Mouse (Mus musculus) brain, embryonic 14.5 days (tissue): Measurements from ENCODE around the gene Yipf3. TPM values are rescaled to one million over a fixed set of nuclear protein-coding genes. Genes with fewer than 3 reads are reported as not detected.

Experiments
- DNase-seq: peaks from one replicate; pipeline ENCODE4 v3.0.0-alpha.2; 2011; ENCODE audit warnings: low read depth
- CTCF ChIP-seq: fragments of 200-500 bp; IDR thresholded peaks from 2 replicates; pipeline ENCODE4 v1.5.1; 2012; ENCODE audit warnings: inconsistent platforms, mild to moderate bottlenecking, moderate library complexity, borderline replicate concordance; ENCODE audit not compliant: insufficient read depth, insufficient read length; ENCODE audit errors: extremely low read depth
- POLR2A ChIP-seq: fragments of 200-500 bp; IDR thresholded peaks from 2 replicates; pipeline ENCODE4 v1.6.1; 2012; ENCODE audit warnings: mild to moderate bottlenecking, inconsistent platforms, borderline replicate concordance; ENCODE audit not compliant: poor library complexity, insufficient read depth, insufficient read length, severe bottlenecking; ENCODE audit errors: extremely low read depth
- polyA plus RNA-seq: library from polyadenylated mRNA; depleted of rRNA; stranded (reverse); fragments of >200 nt; gene quantifications from 2 replicates; pipeline ENCODE4 v1.2.3, GENCODE M21; 2012

The Yipf3 gene
- polyA plus RNA-seq, 1 experiment = 84.0 TPM

DNA sequence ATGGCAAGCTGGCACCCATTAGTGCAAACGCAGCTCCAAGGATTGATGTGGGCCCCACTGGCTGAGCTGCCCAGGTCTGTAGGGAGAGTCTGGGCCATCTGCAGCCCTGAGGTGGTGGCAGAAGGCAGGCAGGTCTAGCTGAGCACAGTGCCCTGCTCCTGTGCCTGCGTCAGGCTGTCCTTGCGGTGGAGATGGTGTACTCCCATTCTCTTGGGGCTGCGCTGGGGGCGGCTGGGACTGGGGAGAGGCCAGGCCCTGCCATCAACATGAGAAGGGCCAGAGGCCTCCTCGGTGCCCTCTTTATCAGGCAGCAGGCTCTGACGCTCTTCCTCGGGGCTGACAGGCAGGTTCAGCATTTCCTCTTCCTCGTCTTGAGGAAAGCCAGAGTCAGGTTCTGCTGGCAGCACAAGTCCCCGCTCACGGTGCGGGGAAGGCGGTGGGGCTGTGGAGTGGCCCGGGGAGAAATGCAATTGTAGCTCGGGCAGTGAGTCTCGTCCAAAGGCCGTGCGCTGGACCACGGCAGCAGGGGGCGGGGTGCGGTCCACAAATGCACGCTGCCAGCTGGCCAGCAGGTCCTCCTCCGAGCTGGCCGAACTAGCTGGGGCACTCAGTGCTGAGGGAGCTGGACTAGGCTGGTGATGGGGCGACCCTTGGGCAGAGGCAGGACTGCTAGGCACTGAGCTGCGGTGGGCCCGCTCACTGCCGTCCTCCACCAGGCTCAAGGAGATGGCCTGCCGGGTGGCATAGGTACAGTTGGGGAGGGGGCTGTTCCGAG is 10.6 kb downstream of the Yipf3 start:
- no peak for DNase-seq
- no peak for TF ChIP-seq POLR2A
- TF ChIP-seq CTCF = no peak

GRCm38 (mm10) chr17:46259675-46260074 is 11.8 kb downstream of the Yipf3 start:
- DNase-seq = no peak

GRCm38 (mm10) chr17:46262201-46262694 is 14.4 kb downstream of the Yipf3 start:
- DNase-seq = no peak
- TF ChIP-seq POLR2A = no peak
- no peak for TF ChIP-seq CTCF

More at GRCm38 (mm10) chr17:46259675-46260074, 11.8 kb downstream of the Yipf3 start:
- TF ChIP-seq POLR2A (no peak), CTCF (no peak)

GRCm38 (mm10) chr17:46265502-46265901 is 17.6 kb downstream of the Yipf3 start:
- DNase-seq = no peak
- TF ChIP-seq POLR2A (no peak), CTCF (no peak)

DNA sequence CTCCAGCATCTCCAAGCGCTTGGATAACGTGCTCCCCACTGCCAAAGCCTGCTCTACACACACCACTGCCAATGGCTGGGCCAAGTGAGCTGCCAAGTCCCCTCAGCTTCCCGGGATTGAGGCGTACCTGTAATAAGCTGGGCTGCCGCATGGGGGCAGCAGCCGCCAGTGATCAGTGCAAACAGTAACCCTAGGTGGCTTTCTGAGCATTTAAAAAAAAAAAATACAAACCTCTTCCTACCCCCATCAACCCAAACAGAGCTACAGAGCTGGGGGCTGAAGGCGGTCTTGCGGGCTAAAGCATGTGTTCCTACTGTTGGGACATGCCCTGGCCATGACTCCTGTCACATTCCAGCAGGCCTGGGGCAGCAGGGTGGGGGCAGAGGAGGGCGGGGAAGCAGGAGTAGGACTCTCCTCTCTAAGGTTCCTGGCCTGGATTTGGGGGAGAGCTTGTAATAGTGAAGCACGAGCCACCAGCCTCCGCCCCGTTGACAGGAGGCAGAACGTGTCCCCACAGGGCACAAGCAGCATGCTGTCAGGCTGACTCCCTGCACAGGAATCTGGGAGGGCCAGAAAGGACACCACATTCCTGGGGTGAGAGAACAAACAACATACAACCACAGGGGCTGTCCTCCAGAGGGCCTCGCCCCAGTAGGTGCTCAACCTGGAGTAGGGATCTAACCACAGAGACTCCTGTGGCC is 18.2 kb downstream of the Yipf3 start:
- peak; percentile 90 for DNase-seq
- peak; percentile 94 for TF ChIP-seq CTCF
- TF ChIP-seq POLR2A = no peak

- TF ChIP-seq POLR2A (no peak), CTCF (no peak)
- no peak for DNase-seq
Measured at GRCm38 (mm10) chr17:46266986-46267385, 19.1 kb downstream of the Yipf3 start.

GRCm38 (mm10) chr17:46267511-46267910 is 19.6 kb downstream of the Yipf3 start:
- DNase-seq = no peak
- TF ChIP-seq POLR2A = no peak
- no peak for TF ChIP-seq CTCF

GRCm38 (mm10) chr17:46268026-46268720 is 20.3 kb downstream of the Yipf3 start:
- TF ChIP-seq POLR2A (no peak), CTCF (no peak)
- DNase-seq = no peak

DNA sequence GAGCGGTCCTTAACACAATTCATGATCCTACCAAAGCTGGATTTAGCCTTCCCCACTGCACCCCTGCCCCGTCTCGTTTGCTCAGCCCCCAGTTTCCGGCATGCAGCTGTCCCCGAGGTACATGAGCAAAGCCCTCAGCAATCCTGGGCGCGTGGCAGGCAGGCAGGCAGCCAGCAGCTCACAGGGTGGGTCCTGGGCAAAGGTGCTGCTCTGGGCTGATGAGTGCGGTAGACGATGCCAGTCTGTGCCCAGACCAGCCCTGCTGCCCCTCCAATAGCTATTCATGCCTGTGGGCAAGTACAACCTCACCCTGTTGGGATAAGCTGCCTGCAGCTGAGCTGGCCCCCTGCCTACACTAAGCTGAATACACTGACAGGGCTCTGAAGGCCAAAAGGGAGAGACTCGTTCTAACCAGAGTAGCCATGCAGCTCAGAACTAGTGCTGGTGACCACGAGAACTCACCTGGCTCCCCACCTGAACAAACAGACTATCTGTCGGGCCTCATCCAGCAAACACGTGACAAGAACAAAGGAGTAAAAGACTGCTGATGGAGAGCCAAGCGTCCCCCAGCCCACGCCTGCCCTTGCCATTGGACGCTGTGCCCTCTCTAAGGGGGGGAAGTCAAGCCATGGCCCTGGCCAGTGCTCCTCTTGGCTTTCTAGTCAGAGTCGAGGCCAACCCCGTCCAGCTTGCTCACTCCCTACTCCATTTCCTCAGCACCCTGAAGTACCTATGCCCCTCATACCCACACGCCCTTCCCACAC is 22.1 kb downstream of the Yipf3 start:
- DNase-seq = no peak

DNA sequence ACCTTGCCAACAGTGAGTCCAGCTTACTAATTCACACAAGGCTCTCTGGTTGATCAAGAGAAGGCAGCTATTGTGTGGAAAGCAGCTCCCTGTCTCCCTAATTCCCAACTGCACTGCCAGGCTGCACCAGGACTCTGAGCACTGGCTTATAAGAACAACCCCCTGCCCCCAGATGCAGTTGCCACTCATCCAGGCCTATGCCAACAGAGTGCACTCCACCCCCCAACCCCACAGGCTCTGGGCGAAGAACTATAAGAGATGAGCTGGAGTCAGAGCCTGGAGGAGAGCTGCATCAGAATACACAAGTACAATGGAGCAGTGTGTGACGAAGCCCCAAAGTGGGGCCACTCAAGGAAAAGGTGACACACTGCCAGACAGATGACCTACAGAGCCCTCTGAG is 24.2 kb downstream of the Yipf3 start:
- no peak for DNase-seq
- TF ChIP-seq POLR2A (no peak), CTCF (no peak)

More for the DNA sequence above, 22.1 kb downstream of the Yipf3 start:
- TF ChIP-seq POLR2A = no peak

DNA sequence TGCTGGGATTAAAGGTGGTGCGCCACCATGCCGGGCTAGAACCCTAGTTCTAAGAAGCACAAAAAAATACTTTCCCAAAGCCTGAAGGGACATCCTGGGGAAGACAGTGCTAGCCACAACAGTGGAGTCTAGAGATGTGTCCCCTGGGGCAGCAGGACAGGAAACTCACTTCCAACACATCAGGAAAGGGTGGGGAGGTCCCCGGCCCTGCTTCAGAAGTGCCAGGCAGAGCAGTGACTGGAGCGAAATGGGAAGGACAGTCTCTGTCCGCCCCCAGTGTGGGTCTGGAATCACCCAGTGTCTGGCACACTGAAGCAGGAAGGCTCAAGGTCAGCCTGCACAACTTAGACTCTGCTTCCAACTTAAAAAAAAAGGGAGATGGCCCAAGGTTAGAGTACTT is 24.8 kb downstream of the Yipf3 start:
- TF ChIP-seq CTCF = no peak
- TF ChIP-seq POLR2A = no peak
- no peak for DNase-seq

DNA sequence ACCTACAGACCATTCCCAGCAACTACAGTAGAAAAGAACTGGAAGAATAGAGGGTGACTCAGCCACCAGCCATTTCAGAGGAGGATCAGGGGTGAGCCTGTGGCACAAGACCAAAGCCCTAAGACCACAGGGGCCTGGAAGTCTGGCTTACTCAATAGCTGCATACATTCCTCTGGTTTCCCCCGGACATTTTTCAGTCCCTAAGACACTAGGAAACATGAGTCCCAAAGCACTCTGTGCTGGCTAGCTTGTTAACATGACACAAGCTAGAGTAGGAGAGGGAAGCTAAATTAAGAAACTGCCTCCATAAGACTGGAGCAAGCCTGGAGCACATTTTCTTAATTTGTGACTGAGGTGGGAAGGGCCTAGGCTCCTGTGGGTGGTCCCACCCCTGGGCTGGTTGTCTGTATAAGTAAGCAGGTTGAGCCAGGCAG is 25.9 kb downstream of the Yipf3 start:
- TF ChIP-seq POLR2A (no peak), CTCF (no peak)
- no peak for DNase-seq
